Mouse (Mus musculus): ENCODE measurements around the gene Tgfbr3. TPM values are rescaled to one million over a fixed set of nuclear protein-coding genes. Genes with fewer than 3 reads are reported as not detected.
A peak's percentile ranks its signal among the peaks of the same experiment; 100 is the strongest.

Gene Tgfbr3
- polyA plus RNA-seq, 1 experiment from 2014 or later, result 10.3 TPM

DNA sequence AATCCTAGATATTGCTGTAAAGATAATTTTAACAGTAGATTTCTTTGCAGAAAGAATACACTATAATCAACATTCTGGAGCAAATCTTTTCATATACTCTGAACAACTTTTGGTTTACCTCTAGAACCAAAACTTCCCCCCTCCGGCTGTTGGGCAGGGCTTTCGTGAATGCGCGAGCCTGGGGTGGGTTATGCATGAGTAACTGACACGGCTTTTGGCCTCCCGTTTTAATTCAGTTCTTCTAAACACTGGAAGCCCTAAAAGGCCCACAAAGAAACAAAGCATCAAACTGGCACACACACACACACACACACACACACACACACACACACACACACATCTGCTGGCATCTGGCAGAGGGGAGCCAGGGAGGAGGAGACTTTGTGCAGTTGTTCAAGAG, 164.3 kb downstream of the Tgfbr3 start:
- Histone ChIP-seq H3K4me3 (no peak overlapping the region), H3K4me2 (replicated peaks) (no peak overlapping the region), H3K36me3 (no peaks in the 10 kb centered on the region), H3K9me3 (no peaks in the 10 kb centered on the region), H3K27me3 (no peaks in the 10 kb centered on the region), H3K27ac (replicated peaks) (no peak overlapping the region), H3K9ac (replicated peaks) (no peak overlapping the region), H3K4me1 (peaks cover 10% of the 10 kb centered on the region; the same call in 1 of the 2 replicates)
- 26% methylated on average over 6 of the region's 6 CpGs for WGBS
- ATAC-seq (ENCODE audit: low FRiP score, low read depth), result no peak

DNA sequence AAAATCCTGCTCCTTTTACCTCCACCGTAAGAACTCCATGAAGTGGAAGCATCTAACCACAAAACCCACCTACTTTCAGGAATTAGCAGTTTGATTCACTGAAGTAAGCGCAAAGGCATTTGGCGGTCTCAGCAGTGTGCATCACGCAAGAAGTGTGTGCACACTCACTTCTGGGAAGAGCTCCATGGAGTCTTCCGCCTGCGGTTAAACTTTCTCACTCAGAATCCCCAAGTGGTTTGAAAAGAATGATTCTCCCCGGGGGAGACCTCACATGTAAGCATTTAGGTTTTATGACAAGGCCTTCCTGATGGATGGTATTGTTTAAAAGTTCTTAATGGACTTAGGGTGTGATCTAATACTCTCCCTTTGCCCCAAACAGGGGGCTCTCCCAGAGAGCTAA, 164.9 kb downstream of the Tgfbr3 start:
- Histone ChIP-seq H3K9ac (replicated peaks) (no peak overlapping the region), H3K4me2 (replicated peaks) (no peak overlapping the region), H3K4me1 (peaks cover 10% of the 10 kb centered on the region; the same call in 1 of the 2 replicates), H3K9me3 (no peaks in the 10 kb centered on the region), H3K27me3 (no peaks in the 10 kb centered on the region), H3K4me3 (no peak overlapping the region), H3K36me3 (no peaks in the 10 kb centered on the region), H3K27ac (replicated peaks) (no peak overlapping the region)
- WGBS, result 78% methylated on average over 7 of the region's 7 CpGs
- ATAC-seq (ENCODE audit: low FRiP score, low read depth), result no peak

DNA sequence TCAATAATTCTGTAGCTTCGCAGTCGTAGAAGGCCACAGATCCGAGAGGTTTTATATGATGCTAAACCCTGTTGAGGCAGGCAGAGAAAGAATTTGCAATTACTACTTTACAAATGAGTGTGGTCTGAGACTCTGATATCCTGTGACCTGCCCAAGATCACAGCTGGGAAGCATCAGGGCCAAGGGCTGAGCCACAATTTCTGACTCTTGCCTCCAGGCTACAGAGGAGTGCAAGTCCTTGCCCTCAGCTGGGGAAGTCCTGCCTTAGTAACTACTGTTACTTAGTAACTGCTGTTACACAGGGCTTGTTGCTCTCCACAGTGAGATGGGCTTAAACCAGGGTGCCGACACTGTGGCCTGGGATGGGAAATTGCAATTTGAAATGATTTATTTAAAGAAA, 166.8 kb downstream of the Tgfbr3 start:
- Histone ChIP-seq H3K9ac (replicated peaks) (no peak overlapping the region), H3K4me2 (replicated peaks) (no peak overlapping the region), H3K9me3 (no peaks in the 10 kb centered on the region), H3K4me1 (peaks cover 10% of the 10 kb centered on the region; the same call in 1 of the 2 replicates), H3K36me3 (no peaks in the 10 kb centered on the region), H3K27ac (replicated peaks) (no peak overlapping the region), H3K27me3 (no peaks in the 10 kb centered on the region), H3K4me3 (no peak overlapping the region)
- no peak for ATAC-seq (ENCODE audit: low FRiP score, low read depth)
- 84% methylated on average over 4 of the region's 4 CpGs for WGBS

DNA sequence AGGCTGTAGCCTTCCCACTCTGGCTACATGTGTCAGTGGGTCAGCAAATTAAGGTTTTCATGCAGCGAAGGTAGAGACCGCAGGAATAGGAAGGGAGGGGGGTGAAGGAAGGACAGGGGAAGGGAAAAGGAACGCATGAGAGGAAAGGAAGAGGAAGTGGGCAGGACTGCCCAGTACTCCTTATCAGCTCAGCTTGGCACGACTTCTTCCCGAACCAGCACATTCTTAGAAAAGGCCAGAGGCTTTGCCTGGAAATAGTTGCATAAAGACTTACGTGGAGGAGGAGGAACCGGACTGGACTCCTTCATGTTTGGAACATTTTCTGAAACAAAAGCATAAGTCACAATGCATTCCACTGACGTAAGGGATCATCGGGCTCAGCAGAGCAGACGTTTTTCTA, 168.3 kb downstream of the Tgfbr3 start:
- Histone ChIP-seq H3K4me2 (replicated peaks) (no peak overlapping the region), H3K9me3 (no peaks in the 10 kb centered on the region), H3K36me3 (no peaks in the 10 kb centered on the region), H3K4me1 (peaks cover 10% of the 10 kb centered on the region; the same call in 1 of the 2 replicates), H3K27me3 (no peaks in the 10 kb centered on the region), H3K27ac (replicated peaks) (no peak overlapping the region), H3K4me3 (no peak overlapping the region), H3K9ac (replicated peaks) (no peak overlapping the region)
- 80% methylated on average over 10 of the region's 10 CpGs for WGBS
- no peak for ATAC-seq (ENCODE audit: low FRiP score, low read depth)

DNA sequence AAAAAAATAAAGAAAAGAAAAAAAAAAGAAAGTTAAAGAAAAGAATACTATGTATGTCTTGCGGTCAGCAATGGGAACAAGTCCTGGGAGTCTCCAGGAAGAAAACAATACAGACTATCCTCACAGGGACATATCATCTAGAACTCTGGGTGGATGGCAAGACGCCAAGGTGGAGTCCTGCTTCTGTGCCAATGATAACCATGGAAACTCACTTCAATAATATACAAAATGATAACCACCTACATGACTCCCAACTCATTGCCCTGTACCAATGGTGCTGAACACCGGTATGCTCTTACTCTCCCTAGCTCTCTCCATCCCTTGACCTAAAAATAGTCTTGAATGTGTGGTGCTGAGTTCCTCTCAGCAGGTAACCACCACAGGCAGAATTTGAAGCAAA, 168.8 kb downstream of the Tgfbr3 start:
- ATAC-seq (ENCODE audit: low FRiP score, low read depth), result no peak

DNA sequence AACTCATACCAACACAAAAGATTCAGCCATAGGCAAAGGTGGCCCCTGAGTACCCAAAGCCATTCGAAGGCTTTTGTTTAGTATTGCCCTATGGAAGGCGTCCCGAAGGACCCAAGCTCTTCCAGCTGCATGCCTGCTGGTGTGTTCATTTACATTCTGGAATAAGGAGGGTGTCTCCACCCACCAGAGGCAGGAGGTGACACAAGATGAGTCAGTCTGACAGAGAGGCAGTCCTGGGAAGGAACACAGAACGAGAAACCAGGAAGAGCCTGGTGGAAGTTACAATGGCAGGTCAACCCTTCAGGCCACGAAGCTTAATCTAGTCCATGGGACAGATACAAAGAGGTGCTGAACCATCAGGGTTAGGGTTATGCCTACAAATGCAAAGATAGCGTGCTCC, 169.5 kb downstream of the Tgfbr3 start:
- no peaks in the 10 kb centered on the region for H3K9me3 ChIP-seq
- 61% methylated on average over 6 of the region's 6 CpGs for WGBS

More for the DNA sequence above, 168.8 kb downstream of the Tgfbr3 start:
- Histone ChIP-seq H3K4me2 (replicated peaks) (no peak overlapping the region), H3K36me3 (no peaks in the 10 kb centered on the region), H3K4me1 (peaks cover 10% of the 10 kb centered on the region; the same call in 1 of the 2 replicates), H3K9ac (replicated peaks) (no peak overlapping the region), H3K27me3 (no peaks in the 10 kb centered on the region), H3K27ac (replicated peaks) (no peak overlapping the region), H3K9me3 (no peaks in the 10 kb centered on the region), H3K4me3 (no peak overlapping the region)
- 87% methylated on average over 3 of the region's 3 CpGs for WGBS

DNA sequence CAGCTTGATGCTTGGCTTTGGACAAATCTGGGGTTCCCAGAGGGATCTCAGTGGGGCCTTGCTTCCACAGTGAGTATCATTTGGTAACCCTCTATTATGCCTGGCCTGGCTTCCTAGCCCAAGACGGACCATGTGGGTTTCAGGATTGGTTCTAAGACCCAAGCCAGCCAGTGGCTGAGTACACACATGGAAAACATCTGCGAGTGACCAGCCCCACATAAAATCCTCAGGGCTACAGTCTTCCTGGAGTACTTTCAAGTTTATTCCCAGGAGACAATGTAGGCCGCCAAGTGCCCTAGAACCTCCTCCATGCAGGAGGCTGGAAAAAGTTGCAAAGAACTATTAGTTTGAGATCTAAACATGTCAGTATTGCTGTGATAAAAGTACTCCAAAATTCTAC, 172.6 kb downstream of the Tgfbr3 start:
- H3K4me1 ChIP-seq, result 0 out of 2 replicates have a peak, but pooled peaks cover 4% of the 10 kb centered on the region
- no peak overlapping the region for H3K27ac ChIP-seq (replicated peaks)
- no peak overlapping the region for H3K9ac ChIP-seq (replicated peaks)
- no peak overlapping the region for H3K4me3 ChIP-seq
- no peaks in the 10 kb centered on the region for H3K9me3 ChIP-seq
- H3K36me3 ChIP-seq, result no peaks in the 10 kb centered on the region
- no peak overlapping the region for H3K4me2 ChIP-seq (replicated peaks)
- no peak for ATAC-seq (ENCODE audit: low FRiP score, low read depth)
- WGBS, result 87% methylated on average over 3 of the region's 3 CpGs
- no peaks in the 10 kb centered on the region for H3K27me3 ChIP-seq

More for the DNA sequence above, 169.5 kb downstream of the Tgfbr3 start:
- H3K4me3 ChIP-seq, result no peak overlapping the region
- H3K27ac ChIP-seq (replicated peaks), result no peak overlapping the region
- no peak overlapping the region for H3K9ac ChIP-seq (replicated peaks)
- no peaks in the 10 kb centered on the region for H3K27me3 ChIP-seq
- H3K4me2 ChIP-seq (replicated peaks), result no peak overlapping the region
- no peak for ATAC-seq (ENCODE audit: low FRiP score, low read depth)
- 0 out of 2 replicates have a peak, but pooled peaks cover 5% of the 10 kb centered on the region for H3K4me1 ChIP-seq
- H3K36me3 ChIP-seq, result no peaks in the 10 kb centered on the region

DNA sequence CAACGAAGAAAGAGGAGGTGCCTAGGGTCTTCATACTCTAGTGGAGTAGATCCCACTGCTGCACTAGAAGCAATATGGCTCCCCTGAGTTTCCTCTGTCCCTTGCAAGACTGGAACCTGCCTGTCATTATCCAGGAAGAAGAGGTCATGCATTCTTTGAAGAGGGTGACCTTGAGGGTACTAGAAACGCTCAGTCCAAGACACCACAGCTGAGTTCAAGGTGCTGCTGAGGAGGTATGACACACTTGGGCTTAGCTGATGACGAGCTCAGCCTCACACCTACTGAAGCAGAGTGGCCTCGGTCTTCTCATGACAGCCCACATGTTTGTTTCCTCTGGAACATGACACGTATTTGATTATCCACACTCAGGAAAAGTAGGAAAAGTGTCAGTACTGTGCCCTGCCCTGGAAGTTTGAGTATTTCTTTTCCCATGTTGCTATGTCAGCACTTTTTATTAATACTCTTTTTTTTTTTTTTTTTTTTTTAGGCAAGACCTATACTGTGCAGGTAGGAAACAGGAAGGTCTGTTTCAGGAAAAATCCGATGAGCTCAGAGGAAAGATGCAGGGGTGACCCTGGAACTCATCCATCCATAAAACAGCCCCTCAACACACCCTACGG, 176.7 kb downstream of the Tgfbr3 start:
- no peaks in the 10 kb centered on the region for H3K36me3 ChIP-seq
- 82% methylated on average over 7 of the region's 7 CpGs for WGBS
- H3K27ac ChIP-seq (replicated peaks), result no peak overlapping the region
- no peaks in the 10 kb centered on the region for H3K9me3 ChIP-seq
- H3K9ac ChIP-seq (replicated peaks), result no peak overlapping the region
- ATAC-seq (ENCODE audit: low FRiP score, low read depth), result no peak
- H3K4me1 ChIP-seq, result peaks cover 18% of the 10 kb centered on the region
- H3K4me3 ChIP-seq, result no peak overlapping the region
- no peak overlapping the region for H3K4me2 ChIP-seq (replicated peaks)
- H3K27me3 ChIP-seq, result no peaks in the 10 kb centered on the region

DNA sequence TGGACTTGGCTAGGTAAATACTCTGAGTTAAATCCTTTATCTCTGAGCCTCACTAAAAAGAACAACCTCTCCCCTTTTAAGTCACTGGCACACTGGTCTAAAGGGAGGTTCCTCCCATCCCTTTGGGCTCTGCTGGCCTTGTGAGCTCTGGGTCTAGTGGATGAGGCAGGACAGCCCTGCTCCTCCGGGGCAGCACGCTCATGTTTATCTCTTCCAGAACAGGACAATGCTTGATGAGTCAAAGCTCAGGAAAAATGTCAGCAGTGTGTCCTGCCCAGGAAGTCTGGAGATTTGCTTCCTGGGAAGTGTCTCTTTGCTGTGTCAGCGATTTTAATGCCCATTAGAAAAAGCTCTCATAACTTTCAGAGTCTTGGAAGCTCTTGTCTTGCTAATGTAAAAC, 177.6 kb downstream of the Tgfbr3 start:
- 62% methylated on average over 3 of the region's 3 CpGs for WGBS
- Histone ChIP-seq H3K27ac (replicated peaks) (0 out of 2 replicates have a peak overlapping the region, but pooled peaks have one; percentile 20), H3K4me2 (replicated peaks) (no peak overlapping the region), H3K27me3 (no peaks in the 10 kb centered on the region), H3K4me3 (no peak overlapping the region), H3K9me3 (no peaks in the 10 kb centered on the region), H3K9ac (replicated peaks) (no peak overlapping the region), H3K36me3 (no peaks in the 10 kb centered on the region), H3K4me1 (peaks cover 18% of the 10 kb centered on the region)
- no peak for ATAC-seq (ENCODE audit: low FRiP score, low read depth)

DNA sequence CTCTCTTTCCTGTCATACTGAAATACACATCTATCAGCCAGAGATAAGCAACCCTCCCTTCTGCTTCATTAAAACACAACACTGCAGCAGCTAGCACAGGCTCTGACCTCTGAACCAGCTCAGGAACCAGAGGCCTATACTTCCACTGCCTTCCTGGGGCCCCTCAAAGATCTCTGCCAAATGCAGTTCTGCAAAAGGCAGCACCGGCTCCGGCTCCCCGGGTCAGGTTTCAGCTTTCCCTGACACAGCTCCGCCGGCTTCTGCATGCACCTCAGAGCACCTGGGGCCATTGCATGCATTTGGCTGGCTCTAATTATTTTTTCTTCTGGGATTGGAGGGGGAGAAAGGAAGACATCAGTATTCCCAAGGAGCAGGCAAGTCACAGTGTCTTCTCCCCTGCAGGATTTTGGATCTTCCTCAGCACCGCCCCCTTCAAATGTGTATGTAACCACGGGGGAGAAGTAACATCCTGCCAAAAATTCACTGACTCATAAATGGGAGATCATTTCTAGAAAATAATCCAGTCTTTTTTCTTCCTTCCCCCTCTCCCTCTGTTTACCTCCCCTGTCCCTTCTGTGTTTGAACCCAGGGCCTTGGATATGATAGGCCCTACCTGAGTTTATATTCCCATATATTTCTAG, 178.4 kb downstream of the Tgfbr3 start:
- peak; percentile 38; the same call in 1 of the 2 replicates for ATAC-seq (ENCODE audit: low FRiP score, low read depth)
- no peaks in the 10 kb centered on the region for H3K9me3 ChIP-seq
- peak overlapping the region; percentile 52 for H3K27ac ChIP-seq (replicated peaks)
- H3K27me3 ChIP-seq, result no peaks in the 10 kb centered on the region
- H3K4me1 ChIP-seq, result peaks cover 18% of the 10 kb centered on the region
- no peaks in the 10 kb centered on the region for H3K36me3 ChIP-seq
- WGBS, result 23% methylated on average over 7 of the region's 7 CpGs
- H3K9ac ChIP-seq (replicated peaks), result no peak overlapping the region; the same call in 1 of the 2 replicates
- no peak overlapping the region for H3K4me2 ChIP-seq (replicated peaks)
- no peak overlapping the region for H3K4me3 ChIP-seq

DNA sequence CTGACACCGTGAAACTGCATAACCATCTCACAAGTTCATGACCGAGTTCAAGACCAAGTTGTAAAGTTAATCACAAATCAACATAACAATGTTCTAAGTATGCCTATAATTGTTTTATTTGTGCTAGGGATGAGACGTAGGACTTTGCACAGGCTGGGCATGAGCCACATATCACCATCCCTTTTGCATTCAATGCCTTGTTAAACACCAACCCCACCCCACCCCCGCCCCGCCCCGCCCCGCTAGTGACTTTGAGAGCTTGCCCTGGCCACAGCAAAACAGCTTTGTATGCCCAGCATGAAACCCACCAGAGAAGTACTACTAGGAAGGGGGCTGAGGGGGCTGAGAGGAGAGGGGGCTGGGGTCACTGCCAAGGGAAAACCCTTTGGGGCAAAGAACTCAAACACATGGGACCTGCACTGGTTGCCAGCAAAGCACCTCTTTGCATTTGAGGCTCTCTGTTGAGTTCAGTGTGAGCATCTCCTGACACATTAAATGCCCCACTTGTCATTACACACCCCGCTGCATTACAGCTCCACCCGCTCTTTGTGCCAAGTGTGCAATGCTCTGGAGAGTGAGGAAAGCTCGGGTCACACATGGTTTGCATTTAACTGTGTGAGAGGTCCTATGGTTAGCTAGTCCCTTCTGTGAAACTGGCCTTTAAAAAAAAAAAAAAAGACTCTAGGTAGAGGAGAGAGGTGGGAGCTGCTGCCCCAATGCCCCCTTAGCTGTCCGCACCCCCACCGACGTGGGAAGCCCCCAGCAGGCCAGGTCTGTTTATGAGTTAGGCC, 179.1 kb downstream of the Tgfbr3 start:
- H3K9ac ChIP-seq (replicated peaks), result no peak overlapping the region; the same call in 1 of the 2 replicates
- H3K36me3 ChIP-seq, result no peaks in the 10 kb centered on the region
- 60% methylated on average over 13 of the region's 13 CpGs for WGBS
- no peaks in the 10 kb centered on the region for H3K27me3 ChIP-seq
- ATAC-seq (ENCODE audit: low FRiP score, low read depth), result peak; percentile 66
- peaks cover 18% of the 10 kb centered on the region for H3K4me1 ChIP-seq
- no peaks in the 10 kb centered on the region for H3K9me3 ChIP-seq
- H3K4me3 ChIP-seq, result no peak overlapping the region
- peak overlapping the region; percentile 52 for H3K27ac ChIP-seq (replicated peaks)
- H3K4me2 ChIP-seq (replicated peaks), result no peak overlapping the region

DNA sequence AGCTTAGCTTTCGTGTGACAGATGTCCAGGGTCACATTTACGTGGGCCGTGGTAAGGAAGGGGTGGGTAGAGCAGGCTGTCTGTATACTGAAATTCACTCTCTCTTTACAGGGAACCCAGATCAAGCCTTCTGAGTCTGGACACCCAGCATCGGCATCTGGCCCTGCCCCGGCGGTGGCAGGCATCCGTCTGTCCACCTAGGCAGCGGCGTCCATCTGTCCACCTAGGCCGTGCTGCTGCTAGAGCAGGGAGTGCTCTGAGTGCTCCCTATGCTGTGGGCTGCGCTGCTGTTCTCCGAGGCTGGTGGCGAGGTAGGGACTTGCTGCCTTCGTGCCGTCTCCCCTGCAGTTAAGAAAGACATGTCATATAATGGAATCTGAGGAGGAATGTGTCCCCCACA, 180.0 kb downstream of the Tgfbr3 start:
- H3K27me3 ChIP-seq, result no peaks in the 10 kb centered on the region
- peaks cover 18% of the 10 kb centered on the region for H3K4me1 ChIP-seq
- H3K4me2 ChIP-seq (replicated peaks), result no peak overlapping the region
- H3K9ac ChIP-seq (replicated peaks), result no peak overlapping the region
- ATAC-seq (ENCODE audit: low FRiP score, low read depth), result no peak
- no peak overlapping the region for H3K27ac ChIP-seq (replicated peaks)
- WGBS, result 66% methylated on average over 15 of the region's 15 CpGs
- no peak overlapping the region for H3K4me3 ChIP-seq
- H3K36me3 ChIP-seq, result no peaks in the 10 kb centered on the region
- H3K9me3 ChIP-seq, result no peaks in the 10 kb centered on the region
